Mouse (Mus musculus) adrenal gland, postnatal 4 days (tissue): ENCODE measurements at regions not wholly inside any gene's neighbourhood (a gene's known extent, or its start where the extent isn't known, plus 50 kb on each side); places are given as distances from the start of the nearest gene placed in this dataset.

Experiments
- DNase-seq, 2 experiments: peaks; one replicate each; pipeline ENCODE4 v3.0.0; 2021 to 2022; ENCODE audit warnings: low spot score in 2 of 2, mixed read lengths in 2 of 2

DNA sequence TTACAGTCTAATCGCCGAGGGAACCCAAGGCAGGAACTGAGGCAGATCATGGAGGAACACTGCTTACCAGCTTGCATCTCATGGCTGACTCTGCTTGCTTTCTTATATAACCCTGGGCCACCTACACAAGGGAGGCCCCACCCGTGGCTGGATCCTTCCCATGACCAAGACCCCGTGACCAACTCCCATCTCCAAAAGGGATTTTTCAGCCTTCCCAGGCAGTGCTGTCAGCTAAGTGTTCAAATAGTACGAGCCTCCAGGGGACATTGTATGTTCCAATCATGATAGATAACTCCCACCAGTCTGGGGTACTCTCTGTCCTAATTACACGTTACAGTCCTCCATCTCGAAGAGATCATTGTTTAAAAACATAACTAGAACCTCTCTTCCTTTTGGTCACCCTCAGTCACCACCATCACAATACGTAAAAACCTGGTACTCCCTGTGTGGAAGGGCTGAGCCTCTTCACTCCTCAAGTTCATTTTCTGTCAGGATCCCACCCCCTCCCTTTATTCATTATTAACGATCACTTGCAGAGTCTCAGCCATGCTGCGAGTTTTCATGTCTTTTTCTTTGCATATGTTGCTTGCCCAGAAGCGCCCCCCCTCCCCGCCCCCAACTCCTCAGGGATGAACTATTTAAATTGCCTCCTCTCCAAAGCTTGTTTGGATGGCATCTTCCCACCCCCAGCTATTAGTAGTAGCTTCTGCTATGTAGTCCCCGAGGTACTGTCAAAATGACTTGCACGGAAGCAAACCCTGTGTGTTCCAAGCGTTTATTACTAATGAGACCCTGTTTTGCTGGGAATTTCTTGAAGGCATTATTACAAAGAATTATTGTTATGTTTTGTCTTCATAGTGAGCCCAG, 406.2 kb upstream of the Mmadhc start:
- no peak for DNase-seq

DNA sequence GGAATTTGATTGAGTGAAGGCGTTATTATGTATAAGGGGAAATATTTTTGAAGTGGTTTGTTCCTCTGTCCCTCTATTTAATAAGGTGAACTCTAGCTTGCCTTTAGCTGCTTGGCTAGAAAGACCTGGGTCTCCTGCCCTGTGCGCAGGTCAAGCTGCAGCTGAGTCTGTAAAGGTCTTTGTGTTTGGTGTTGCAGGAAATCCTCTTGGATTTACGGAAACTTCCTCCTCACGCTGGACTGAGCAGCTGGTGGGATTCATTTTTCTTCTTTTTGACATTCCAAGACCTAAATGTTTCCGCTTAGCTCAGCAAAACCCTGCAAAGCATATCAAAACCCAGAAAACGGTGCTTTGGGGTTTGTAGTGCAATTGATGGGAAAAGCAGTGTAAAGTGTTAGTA, 402.2 kb upstream of the Mmadhc start:
- DNase-seq = no peak

DNA sequence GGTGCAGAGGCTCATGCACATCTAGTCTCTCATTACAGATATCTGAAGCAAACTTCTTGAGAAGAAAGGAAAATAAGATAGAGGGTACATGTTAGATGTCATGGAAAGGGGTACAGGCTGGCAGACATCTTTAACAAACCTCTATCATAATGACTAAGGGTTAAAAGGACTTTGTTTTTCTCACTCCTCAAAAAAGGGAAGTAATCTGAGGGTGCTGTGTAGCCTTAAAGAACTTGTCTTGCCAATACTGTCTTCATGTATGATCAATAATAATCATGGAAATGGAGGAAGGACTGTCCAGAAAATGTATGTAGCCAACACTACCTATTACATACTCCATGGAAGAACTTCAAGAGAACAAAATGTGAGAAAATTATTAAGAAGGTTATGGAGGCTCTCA, 400.0 kb upstream of the Mmadhc start:
- DNase-seq = no peak

DNA sequence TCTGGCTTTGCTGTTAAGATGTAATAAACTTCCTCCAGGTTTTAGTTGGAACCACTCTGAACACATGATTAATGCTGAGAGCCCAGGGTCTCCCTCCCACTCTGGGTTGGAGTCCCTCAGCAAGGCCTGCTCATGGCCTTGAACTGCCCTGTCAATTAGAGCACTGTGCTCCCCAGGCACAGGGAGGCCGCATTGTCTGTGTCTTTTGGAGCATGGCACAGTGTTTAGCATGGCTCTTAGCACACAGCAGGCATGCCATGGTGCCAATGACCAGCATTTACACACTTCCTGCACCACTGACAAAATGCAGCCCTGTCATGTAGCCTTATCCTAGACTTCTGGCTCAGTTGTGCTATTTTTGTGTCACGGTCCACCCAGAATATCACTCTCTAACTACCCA, 398.2 kb upstream of the Mmadhc start:
- no peak for DNase-seq

DNA sequence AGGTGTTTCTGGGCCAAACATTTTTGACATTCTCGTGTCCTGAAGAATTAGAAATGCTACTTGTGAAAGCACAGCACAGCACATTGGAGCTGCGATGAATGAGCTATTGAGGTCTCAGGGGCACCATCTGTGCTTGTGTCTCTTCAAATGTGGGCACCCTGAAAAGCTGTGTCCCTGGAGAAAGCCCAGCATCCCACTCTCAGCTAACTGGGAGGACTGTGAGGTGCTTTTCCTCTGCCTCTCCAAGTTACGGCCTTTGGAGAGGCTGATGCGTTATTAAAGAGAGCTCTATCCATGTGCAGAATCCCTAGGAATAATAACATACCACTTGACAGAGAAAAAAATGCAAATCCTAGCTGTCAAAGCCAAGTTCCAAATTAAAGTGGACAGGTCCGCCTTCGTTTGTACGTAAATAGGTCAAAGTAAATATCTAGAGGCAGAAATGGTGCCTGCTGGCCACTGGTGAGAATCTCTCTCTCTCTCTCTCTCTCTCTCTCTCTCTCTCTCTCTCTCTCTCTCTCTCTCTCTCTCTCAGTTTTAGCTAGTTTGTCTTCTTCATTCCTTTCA, 397.3 kb upstream of the Mmadhc start:
- no peak for DNase-seq

DNA sequence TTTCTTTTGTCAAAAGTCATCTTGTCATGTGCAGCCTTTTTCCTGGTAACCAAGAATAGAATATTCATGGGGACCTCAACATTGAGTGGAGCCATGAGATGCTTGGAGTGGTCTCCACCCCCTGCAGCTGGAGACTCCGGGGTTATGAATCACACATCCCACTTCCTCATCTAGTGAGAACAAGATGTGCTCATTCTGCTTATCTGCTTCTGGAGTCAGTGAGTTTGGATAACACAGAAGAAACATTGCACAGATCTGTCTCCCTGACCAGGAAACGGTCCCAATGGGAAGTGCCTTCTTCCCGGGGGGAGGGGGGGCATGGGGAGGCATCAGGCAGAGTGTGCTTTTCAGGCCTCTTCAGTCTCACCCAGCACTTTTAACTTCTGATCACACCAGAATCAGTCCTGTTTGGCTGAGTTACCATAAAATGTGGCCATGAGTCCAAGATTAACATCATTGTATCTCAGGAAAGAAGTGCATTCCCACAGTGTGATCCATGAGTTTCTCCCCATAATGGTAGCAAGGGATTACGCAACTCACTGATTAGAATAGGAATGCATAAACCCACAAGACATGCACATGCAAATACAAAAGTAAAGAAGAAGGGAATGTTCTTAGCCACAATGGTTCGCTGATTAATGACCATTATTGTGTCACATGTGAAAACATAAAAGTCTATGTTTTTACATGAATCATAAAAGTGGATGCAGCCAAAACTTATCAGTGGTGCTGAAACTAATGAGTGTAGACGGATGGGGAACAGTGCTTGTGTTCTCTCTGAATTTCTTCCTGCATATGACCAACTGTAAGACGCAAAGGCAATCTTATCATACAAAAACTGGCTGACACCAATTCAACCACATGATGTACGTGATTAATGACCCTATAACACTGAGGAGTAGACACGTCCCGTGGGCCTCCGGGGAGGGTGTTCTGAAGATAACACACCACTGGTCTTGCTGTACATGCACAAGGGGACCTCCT, 393.8 kb upstream of the Mmadhc start:
- DNase-seq = no peak

DNA sequence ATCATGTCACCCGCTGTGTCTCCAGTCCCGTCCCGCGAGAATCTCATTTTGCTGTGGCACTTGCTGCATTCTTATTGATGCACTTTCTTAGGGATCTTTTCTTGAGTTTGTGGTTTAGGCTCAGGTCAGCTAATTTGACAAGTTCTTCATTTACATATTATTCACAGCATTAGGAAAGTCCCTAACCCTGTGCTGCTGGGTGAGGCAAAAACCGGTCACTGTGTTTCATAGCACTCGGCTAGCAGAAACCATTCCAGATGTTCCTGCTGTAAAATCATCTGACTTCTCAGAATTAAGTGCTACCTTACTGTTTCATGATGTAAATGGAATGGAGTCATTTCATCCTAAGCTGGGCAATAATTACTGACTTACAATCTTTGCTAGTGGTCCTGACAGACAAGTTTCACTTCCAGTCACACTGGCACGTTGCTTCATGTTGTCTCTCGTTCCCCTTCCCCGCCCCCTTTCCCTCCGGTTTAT, 391.1 kb upstream of the Mmadhc start:
- no peak for DNase-seq

DNA sequence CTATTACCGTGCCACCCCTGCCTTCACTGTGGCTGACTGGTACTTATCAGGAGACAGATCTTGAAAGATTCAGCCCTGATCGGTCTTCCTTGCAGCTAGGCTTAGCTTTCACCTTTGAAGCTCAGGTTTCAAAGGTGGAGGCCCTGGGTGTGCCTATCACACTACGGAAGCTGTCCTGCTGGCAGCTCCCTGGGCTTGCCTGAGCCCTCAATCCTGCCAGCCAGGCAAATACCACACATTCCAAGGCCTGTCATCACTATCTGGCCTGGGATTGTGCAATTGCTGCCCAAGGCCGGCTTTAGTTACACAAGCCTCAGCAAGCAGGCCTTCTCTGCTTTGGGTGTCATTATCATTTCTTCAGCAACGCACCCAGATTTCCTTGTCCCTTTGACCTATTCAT, 390.6 kb upstream of the Mmadhc start:
- peak in 1 of 2 experiments; percentile 38 for DNase-seq

DNA sequence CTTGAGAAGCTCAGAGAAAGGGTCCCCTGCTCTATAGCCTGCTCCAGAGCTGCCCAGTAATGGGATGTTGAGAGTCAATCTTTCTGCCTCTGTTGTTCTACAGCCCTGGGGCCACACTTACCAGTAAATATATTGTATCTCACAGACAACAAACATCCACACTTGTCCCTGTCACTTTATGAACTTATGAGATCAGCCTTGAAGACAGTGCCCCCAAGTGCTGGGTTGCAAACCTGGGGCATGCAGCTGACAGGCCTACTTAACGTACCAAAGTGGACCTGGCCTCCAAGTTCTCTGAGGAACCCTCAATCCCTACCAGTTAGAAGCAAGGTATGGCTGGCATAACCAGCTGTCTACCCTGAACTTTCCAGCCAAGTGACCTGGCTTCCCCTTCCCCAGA, 380.9 kb upstream of the Mmadhc start:
- DNase-seq = no peak

DNA sequence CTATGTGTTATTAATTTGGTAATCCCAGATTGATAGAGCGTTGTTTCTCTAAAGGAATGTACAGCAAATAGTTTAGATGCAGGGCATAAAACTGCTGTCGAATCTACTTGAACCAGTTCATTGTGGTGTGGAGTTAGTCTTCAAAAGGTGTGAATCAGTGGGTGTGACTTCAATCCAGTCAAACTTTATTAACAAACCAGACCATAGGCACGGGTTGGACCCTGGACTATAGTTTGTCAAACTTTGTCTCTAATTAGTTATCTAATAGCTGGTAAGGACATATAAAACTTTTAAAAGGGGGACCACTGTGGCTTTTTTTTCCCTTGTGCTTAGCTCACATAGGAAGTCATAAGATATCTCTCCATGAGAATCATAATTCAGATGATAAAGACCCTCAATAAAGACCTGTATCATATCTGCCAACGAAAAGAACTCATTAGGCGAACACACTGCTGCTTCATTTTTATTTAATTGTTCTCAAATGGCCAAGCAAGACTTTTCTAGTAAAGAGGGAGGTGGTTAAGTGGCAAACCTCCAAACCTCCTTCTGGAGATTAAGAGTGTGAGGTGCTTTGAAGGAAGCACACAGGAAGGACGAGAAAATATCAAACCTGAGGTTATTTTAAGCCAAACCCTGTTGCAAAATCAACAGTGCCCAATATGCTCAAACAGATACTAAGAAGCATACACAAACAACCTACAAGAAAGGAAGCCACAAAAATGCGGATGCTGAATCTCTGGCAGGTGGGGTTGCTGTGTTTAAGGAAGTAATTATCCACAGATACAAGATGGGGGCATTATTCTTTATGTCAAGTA, 379.3 kb upstream of the Mmadhc start:
- DNase-seq = no peak

DNA sequence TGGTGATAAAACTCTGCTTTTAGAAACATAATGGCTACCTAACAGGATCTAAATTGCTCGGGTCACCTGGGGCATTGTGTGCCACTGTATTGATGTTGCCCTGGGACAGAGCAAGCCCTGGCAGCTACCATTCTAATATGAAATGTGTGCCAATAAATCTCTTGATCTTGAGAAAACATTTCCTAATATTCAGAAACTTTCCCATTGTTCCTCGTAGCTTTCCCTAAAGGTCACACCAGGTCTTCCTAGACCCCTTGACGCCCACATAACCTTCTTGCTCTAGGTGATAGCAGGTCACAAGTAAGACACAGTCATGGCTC, 378.2 kb upstream of the Mmadhc start:
- no peak for DNase-seq

DNA sequence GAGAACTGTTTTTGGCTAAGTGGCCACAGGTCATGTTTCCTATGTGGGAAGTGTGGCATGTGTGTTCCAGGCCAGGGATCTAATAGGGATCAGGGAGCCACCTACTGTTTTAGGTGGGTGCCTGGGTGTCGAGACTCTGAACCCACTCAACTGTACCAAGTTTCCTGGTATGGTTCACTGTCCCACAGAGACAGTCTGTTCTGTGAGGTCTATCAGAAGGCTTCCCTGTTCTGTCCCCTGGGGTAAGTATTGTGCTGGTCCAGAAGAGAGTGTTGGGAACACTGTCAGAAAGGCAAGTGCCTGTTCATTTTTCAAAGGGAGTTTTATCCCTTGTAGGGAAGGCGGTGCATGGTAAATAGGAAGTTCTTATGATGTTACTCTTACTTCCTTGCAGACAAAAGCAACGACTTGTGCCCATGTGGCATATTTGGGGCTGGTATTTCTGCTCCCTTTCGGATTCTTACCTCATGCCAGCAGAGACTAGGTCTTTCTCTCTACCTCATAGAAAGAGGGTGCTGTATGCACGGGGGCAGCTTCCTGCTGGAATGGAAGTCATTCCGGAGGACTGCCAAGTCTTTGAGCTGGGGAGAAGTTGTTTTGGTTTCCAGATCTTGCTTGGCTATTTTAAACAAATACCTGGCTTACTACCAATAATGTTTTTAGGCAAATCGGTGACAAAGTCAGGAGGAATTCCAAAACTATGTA, 377.7 kb upstream of the Mmadhc start:
- DNase-seq = no peak

DNA sequence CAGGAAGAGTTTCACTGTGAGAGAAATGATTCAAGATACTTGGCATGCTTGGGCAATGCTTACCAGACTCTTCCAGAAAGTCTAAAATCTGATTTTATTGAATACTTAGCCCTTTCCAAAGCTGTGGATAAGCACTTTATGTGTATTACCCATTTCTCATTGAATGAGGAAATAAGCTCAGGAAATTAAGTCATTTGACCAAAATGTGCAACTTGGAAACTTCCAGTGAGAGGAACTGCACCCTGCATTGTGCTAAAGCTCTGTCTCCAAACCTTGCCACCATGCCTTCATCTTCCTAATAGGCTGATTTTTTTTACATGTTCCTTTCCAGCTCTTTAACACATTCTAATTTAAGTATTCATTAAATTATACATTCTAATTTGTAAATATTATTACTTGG, 372.7 kb upstream of the Mmadhc start:
- no peak for DNase-seq

DNA sequence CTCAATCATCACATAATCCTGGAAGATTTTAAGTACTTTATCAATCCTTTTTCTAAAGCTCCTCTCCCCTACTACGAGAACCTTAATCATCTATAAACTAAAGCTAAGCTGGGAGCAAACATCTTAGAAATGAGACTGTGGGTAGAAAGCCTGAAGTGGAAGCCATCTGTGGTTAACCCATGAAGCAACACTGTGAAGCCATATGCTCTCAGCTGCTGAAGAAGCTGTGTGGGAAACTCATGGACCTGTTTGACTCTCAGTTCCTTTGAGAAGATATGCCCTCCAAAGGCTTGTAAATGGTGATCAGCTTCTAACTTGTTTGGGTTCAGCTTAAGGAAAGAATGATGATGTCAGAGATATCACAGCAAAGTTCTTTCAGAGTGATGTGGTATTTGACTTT, 372.2 kb upstream of the Mmadhc start:
- no peak for DNase-seq

DNA sequence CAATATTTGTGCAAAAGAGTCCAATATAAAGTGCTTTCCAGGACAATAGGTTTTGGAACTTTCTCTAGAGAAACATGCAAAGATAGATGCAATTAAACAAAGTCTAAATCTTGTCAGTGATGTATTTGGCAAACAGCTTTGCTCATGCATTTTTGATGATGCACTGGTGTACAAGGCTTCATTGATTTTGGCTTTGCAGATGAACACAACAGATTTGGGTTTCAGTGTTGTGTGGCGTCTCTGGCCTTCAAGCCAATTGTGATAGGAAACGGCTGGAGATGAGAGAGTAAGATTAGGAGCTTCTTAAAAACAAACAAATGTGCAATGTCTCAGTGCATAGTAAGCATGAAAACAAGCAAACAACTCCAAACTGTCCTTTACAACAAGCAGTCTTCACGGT, 370.6 kb upstream of the Mmadhc start:
- no peak for DNase-seq

DNA sequence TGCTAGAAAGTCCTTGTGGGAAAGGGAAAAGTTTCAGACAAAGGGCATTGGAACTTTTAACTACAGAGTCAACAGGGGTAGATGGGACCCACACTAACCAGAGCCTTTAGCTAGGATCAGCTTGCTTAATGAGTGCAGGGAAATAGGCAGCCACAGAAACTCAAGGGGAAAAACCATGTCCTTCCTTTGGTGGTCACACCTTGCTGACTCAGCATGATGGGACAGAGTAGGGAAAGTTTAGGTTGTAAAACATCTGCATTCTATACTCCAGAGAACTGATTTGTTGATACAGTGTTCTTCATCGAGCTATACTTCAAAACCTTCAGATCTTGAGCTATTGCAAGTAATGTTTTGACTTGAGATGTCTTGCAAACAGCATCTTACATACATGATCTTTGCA, 365.9 kb upstream of the Mmadhc start:
- DNase-seq = no peak

DNA sequence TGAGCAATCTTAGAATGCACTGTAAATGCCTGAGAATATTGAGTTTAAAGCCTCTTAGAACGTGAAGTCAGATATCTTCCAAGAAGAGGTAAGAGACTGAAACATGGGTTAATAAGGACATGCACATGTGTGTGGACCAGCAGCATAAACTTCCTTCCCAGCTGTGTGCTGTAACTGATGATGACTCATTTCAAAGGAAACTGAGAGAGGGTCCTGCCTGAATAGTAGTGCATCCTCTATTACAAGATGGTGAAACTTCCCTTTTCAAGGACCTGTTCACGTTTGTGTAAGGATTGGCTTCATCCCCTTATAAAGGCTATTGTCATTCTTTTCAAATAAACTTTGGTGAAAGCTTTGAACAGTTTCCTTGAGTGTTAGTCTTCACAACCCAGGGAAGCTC, 363.4 kb upstream of the Mmadhc start:
- no peak for DNase-seq

DNA sequence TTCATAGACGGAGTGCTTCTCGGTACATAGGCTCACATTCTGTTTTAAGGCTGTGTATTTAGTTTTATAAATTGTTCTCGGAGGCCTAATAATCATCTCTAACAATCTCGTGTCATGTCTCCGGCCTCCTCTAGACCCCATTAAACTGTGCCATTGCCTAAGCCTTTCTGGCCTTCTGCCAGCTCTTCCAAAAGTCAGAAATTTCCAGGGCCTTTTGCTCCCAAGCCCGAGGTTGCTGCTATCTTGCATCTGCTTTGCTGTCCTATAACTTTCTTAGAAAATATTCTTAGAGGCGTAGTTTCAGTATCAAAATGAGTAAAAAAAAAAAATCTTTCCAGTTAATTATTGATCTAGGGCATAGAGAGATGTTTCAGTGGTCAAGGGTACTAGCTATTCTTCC, 361.2 kb upstream of the Mmadhc start:
- DNase-seq = no peak

DNA sequence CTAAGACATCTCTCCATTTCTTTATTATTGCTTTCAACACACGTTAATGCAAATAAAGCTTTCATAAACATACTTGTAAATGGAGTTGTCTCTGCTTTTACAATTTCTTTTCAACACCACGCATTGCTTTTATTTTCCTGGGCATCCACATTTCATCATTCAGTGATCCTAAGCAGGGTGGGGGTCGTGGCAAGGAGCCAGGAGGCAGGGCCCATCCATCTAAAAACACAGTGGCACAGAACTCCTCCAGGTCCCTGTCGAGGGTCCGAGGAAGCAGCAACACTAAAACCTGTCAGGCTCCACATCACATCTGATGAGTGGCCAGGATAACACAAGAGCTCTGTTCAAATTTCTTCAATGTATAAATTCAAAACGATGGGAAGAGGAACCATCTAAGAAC, 359.8 kb upstream of the Mmadhc start:
- DNase-seq = no peak

DNA sequence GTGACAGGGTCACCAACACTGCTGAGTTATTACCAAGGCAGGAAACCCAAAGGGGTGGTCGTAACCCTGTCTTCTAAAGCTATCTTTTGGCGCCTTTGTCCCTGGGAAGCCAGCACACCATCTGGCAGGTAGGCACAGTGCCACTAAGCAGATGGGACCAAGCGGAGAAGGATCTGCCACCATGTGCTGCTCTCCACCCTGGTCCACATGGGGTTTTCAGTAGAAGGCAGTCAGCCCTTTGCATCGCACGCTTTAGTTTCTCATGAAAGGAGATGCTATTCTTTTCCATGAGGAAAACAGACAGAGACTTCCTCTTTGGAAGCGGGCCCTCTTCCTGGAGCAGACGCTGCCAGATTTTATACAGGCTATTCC, 358.3 kb upstream of the Mmadhc start:
- no peak for DNase-seq
